Mouse (Mus musculus): ENCODE data around the gene Ndufs5. TPM values are rescaled to one million over a fixed set of nuclear protein-coding genes. Genes with fewer than 3 reads are reported as not detected.

Ndufs5 gene
- polyA plus RNA-seq, 1 experiment from 2014 or later = 313 TPM

- peak; percentile 8 for ATAC-seq (ENCODE audit: insufficient read depth)
- H3K4me3 ChIP-seq (ENCODE audit: low read depth, low read length) = peak overlapping the region; percentile 93
- H3K36me3 ChIP-seq (ENCODE audit: insufficient read depth) = no peaks in the 10 kb centered on the region
- no peak for TF ChIP-seq CTCF (IDR thresholded peaks at IDR 0.05; ENCODE audit: low read depth)
- H3K9ac ChIP-seq = peak overlapping the region; percentile 96
- H3K9me3 ChIP-seq (ENCODE audit: low read depth, low read length) = no peaks in the 10 kb centered on the region
- peak overlapping the region; percentile 99 for H3K27ac ChIP-seq (ENCODE audit: low read depth)
- H3K4me2 ChIP-seq = peak overlapping the region; percentile 71
- no peaks in the 10 kb centered on the region for H3K27me3 ChIP-seq (ENCODE audit: insufficient read depth, low read length)
- peaks cover 20% of the 10 kb centered on the region for H3K4me1 ChIP-seq (ENCODE audit: insufficient read depth)
- peak; percentile 59 for DNase-seq
- WGBS = under 1% methylated on average over 57 of the region's 58 CpGs
Observed at GRCm38 (mm10) chr4:123664951-123665661, 52.9 kb downstream of the Ndufs5 start.

GRCm38 (mm10) chr4:123664021-123664950 is 53.7 kb downstream of the Ndufs5 start:
- Histone ChIP-seq H3K36me3 (ENCODE audit: insufficient read depth) (no peaks in the 10 kb centered on the region), H3K9ac (peak overlapping the region; percentile 96), H3K4me3 (ENCODE audit: low read depth, low read length) (peak overlapping the region; percentile 93), H3K9me3 (ENCODE audit: low read depth, low read length) (no peaks in the 10 kb centered on the region), H3K27me3 (ENCODE audit: insufficient read depth, low read length) (no peaks in the 10 kb centered on the region), H3K4me1 (ENCODE audit: insufficient read depth) (peaks cover 20% of the 10 kb centered on the region), H3K4me2 (peak overlapping the region; percentile 71), H3K27ac (ENCODE audit: low read depth) (peak overlapping the region; percentile 99)
- TF ChIP-seq CTCF (IDR thresholded peaks at IDR 0.05; ENCODE audit: low read depth) = no peak
- peak; percentile 78 for DNase-seq
- under 1% methylated on average over 105 of the region's 125 CpGs for WGBS
- ATAC-seq (ENCODE audit: insufficient read depth) = peak; percentile 81

- peak overlapping the region; percentile 71 for H3K4me2 ChIP-seq
- no peak for ATAC-seq (ENCODE audit: insufficient read depth)
- no peaks in the 10 kb centered on the region for H3K36me3 ChIP-seq (ENCODE audit: insufficient read depth)
- H3K9ac ChIP-seq = peak overlapping the region; percentile 96
- WGBS = 2% methylated on average over 12 of the region's 12 CpGs
- peaks cover 20% of the 10 kb centered on the region for H3K4me1 ChIP-seq (ENCODE audit: insufficient read depth)
- DNase-seq = peak; percentile 73
- H3K27ac ChIP-seq (ENCODE audit: low read depth) = peak overlapping the region; percentile 99
- H3K4me3 ChIP-seq (ENCODE audit: low read depth, low read length) = peak overlapping the region; percentile 93
- TF ChIP-seq CTCF (IDR thresholded peaks at IDR 0.05; ENCODE audit: low read depth) = no peak
- H3K9me3 ChIP-seq (ENCODE audit: low read depth, low read length) = no peaks in the 10 kb centered on the region
- no peaks in the 10 kb centered on the region for H3K27me3 ChIP-seq (ENCODE audit: insufficient read depth, low read length)
Observed at GRCm38 (mm10) chr4:123663688-123663965, 54.4 kb downstream of the Ndufs5 start.

GRCm38 (mm10) chr4:123662914-123663687 is 54.9 kb downstream of the Ndufs5 start:
- Histone ChIP-seq H3K9me3 (ENCODE audit: low read depth, low read length) (no peaks in the 10 kb centered on the region), H3K27ac (ENCODE audit: low read depth) (peak overlapping the region; percentile 99), H3K27me3 (ENCODE audit: insufficient read depth, low read length) (no peaks in the 10 kb centered on the region), H3K4me1 (ENCODE audit: insufficient read depth) (peaks cover 20% of the 10 kb centered on the region), H3K4me3 (ENCODE audit: low read depth, low read length) (peak overlapping the region; percentile 93), H3K9ac (peak overlapping the region; percentile 96), H3K36me3 (ENCODE audit: insufficient read depth) (no peaks in the 10 kb centered on the region), H3K4me2 (peak overlapping the region; percentile 71)
- TF ChIP-seq CTCF (IDR thresholded peaks at IDR 0.05; ENCODE audit: low read depth) = no peak
- 3% methylated on average over 15 of the region's 15 CpGs for WGBS
- peak; percentile 41 for DNase-seq
- ATAC-seq (ENCODE audit: insufficient read depth) = no peak

Other genes starting within 250 kb of the Ndufs5 start
- gene Macf1, start 33.8 kb downstream of the Ndufs5 start, polyA plus RNA-seq (2014; fragmentation: Nextera tagmentation; extraction: Ambion mirVana) = 103 and 107 TPM in 2 replicates
- 48.0 and 49.6 TPM in 2 replicates for gene Akirin1, start 32.1 kb upstream of the Ndufs5 start, polyA plus RNA-seq (2014; fragmentation: Nextera tagmentation; extraction: Ambion mirVana)
- gene Rhbdl2, start 69.7 kb upstream of the Ndufs5 start, polyA plus RNA-seq (2014; fragmentation: Nextera tagmentation; extraction: Ambion mirVana) = 0.72 and 1.1 TPM in 2 replicates
- gene 4933427I04Rik, start 141.5 kb upstream of the Ndufs5 start, polyA plus RNA-seq (2014; fragmentation: Nextera tagmentation; extraction: Ambion mirVana) = 0.11 TPM in 1 of 2 replicates, not detected in the other
- gene Mycbp, start 186.6 kb upstream of the Ndufs5 start, polyA plus RNA-seq (2014; fragmentation: Nextera tagmentation; extraction: Ambion mirVana) = 61.5 and 81.4 TPM in 2 replicates
- gene Rragc, start 199.2 kb upstream of the Ndufs5 start, polyA plus RNA-seq (2014; fragmentation: Nextera tagmentation; extraction: Ambion mirVana) = 50.2 and 54.3 TPM in 2 replicates
- gene 4930535I16Rik, start 199.8 kb upstream of the Ndufs5 start, polyA plus RNA-seq (2014; fragmentation: Nextera tagmentation; extraction: Ambion mirVana) = not detected in 2 replicates